Mouse (Mus musculus): Measurements from ENCODE around the gene Rsc1a1. TPM values are rescaled to one million over a fixed set of nuclear protein-coding genes. Genes with fewer than 3 reads are reported as not detected.

Gene Rsc1a1
- polyA plus RNA-seq, 1 experiment from 2014 or later: not detected

DNA sequence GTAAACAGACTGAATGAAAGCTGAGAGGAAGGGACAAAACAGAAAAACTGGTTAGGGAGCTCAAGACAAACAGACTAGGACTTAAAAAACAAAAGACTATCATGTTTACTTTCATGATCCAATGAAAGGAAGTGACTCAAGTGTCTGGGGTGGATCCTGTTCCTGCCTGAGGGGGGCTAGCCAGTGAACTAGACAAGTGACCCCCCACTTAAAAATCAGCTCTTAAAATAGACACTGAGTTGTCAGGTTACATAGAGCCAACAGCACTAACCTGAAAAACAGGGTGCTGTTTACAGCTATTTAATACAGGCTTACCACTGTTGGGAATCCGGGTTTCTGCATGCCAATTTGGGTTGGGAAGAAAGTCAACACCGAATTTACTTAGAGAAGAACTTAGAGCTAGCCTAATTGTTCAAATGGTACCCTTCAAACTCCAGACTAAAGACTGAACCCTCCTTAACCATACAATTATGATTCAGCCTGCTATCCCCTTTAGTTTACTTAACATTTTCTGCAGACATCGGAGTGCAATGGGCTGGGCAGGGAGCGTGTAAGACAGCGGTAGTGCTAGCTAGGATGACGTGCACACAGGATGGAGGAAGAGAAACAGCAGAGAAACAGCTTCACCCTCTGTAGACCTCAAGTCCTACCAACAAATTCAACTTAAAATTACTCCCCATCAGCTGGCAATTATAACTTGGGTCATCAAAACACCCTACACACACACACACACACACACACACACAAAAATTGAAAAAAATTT is 35.5 kb upstream of the Rsc1a1 start:
- Histone ChIP-seq H3K9ac (replicated peaks) (no peak overlapping the region), H3K36me3 (peaks cover 5% of the 10 kb centered on the region; the same call in 1 of the 2 replicates), H3K4me3 (no peak overlapping the region), H3K9me3 (no peaks in the 10 kb centered on the region), H3K27ac (replicated peaks) (no peak overlapping the region), H3K4me1 (peaks cover 21% of the 10 kb centered on the region), H3K27me3 (no peaks in the 10 kb centered on the region), H3K4me2 (replicated peaks) (no peak overlapping the region)
- 89% methylated on average over 6 of the region's 6 CpGs for WGBS
- ATAC-seq (replicated peaks): no peak

- 93% methylated on average over 1 of the region's 1 CpGs for WGBS
- no peak overlapping the region for H3K4me2 ChIP-seq (replicated peaks)
- H3K9me3 ChIP-seq: no peaks in the 10 kb centered on the region
- no peak for ATAC-seq (replicated peaks)
- no peak overlapping the region for H3K9ac ChIP-seq (replicated peaks)
- H3K36me3 ChIP-seq: peaks cover 5% of the 10 kb centered on the region; the same call in 1 of the 2 replicates
- H3K4me3 ChIP-seq: no peak overlapping the region
- H3K27me3 ChIP-seq: no peaks in the 10 kb centered on the region
- no peak overlapping the region for H3K27ac ChIP-seq (replicated peaks)
- H3K4me1 ChIP-seq: peaks cover 21% of the 10 kb centered on the region
Measured at GRCm38 (mm10) chr4:141719304-141719703, 33.9 kb upstream of the Rsc1a1 start.

DNA sequence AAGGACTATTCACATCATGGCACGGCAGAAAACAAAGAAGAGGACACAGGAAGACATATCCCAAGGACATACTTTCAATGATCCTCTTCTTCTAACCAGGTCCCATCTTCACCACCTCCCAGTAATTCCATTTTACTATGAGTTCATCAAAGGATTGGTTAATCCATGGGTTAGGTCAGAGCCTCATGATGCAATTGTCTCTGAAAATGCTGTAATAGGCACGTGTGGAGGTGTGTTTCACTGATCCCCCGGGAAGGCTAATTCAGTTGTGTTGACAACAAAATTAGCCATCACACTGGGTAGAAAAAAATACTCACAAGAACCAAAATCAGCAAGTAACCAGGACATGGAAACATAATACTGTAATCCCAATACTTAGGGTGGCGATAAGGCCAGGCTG is 32.2 kb upstream of the Rsc1a1 start:
- H3K27me3 ChIP-seq: no peaks in the 10 kb centered on the region
- 80% methylated on average over 4 of the region's 4 CpGs for WGBS
- no peaks in the 10 kb centered on the region for H3K9me3 ChIP-seq
- H3K9ac ChIP-seq (replicated peaks): no peak overlapping the region
- H3K4me3 ChIP-seq: no peak overlapping the region
- peaks cover 15% of the 10 kb centered on the region for H3K4me1 ChIP-seq
- ATAC-seq (replicated peaks): no peak
- H3K4me2 ChIP-seq (replicated peaks): no peak overlapping the region
- H3K27ac ChIP-seq (replicated peaks): no peak overlapping the region
- H3K36me3 ChIP-seq: peaks cover 11% of the 10 kb centered on the region; the same call in 1 of the 2 replicates

- no peak overlapping the region for H3K4me2 ChIP-seq (replicated peaks)
- H3K4me1 ChIP-seq: no peaks in the 10 kb centered on the region
- 73% methylated on average over 2 of the region's 2 CpGs for WGBS
- no peak for ATAC-seq (replicated peaks)
- no peaks in the 10 kb centered on the region for H3K27me3 ChIP-seq
- no peak overlapping the region for H3K9ac ChIP-seq (replicated peaks)
- no peaks in the 10 kb centered on the region for H3K9me3 ChIP-seq
- H3K27ac ChIP-seq (replicated peaks): no peak overlapping the region
- no peak overlapping the region for H3K4me3 ChIP-seq
- peaks cover 25% of the 10 kb centered on the region for H3K36me3 ChIP-seq
Measured at GRCm38 (mm10) chr4:141715027-141715426, 29.6 kb upstream of the Rsc1a1 start.

DNA sequence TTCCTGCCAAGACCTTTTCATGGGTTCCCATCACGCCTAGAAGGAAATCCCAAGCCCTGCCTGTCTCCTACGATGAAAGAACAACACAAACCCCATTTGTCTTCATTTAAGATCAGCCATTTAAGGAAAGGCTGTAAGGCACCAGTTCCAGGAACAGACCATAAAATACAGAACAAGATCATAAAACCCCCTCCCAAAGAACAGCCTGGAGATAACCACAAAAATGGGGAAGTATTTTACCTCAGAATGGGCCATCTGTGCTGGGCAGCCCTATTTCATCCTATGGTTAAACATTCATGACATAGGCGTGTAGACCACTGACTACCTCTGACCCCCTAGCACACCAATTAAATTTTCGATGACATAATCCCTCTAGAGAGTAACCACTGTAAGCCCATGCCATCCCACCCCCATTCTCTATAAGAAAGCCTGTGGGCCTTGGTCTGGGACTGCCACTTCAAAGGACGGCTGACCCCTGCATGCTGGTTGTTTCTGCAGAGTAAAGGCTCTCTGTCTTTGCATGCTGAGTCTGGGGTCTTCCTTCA is 28.3 kb upstream of the Rsc1a1 start:
- Histone ChIP-seq H3K27ac (replicated peaks) (no peak overlapping the region), H3K9ac (replicated peaks) (no peak overlapping the region), H3K36me3 (peaks cover 31% of the 10 kb centered on the region), H3K4me2 (replicated peaks) (no peak overlapping the region), H3K9me3 (no peaks in the 10 kb centered on the region), H3K27me3 (no peaks in the 10 kb centered on the region), H3K4me3 (no peak overlapping the region), H3K4me1 (no peaks in the 10 kb centered on the region)
- WGBS: 87% methylated on average over 5 of the region's 5 CpGs
- no peak for ATAC-seq (replicated peaks)

GRCm38 (mm10) chr4:141711250-141711649 is 25.9 kb upstream of the Rsc1a1 start:
- Histone ChIP-seq H3K4me3 (no peak overlapping the region), H3K4me2 (replicated peaks) (no peak overlapping the region), H3K9me3 (no peaks in the 10 kb centered on the region), H3K36me3 (peaks cover 56% of the 10 kb centered on the region), H3K4me1 (no peaks in the 10 kb centered on the region), H3K27ac (replicated peaks) (no peak overlapping the region), H3K9ac (replicated peaks) (no peak overlapping the region), H3K27me3 (no peaks in the 10 kb centered on the region)
- 96% methylated on average over 1 of the region's 1 CpGs for WGBS
- ATAC-seq (replicated peaks): no peak

GRCm38 (mm10) chr4:141708971-141709370 is 23.6 kb upstream of the Rsc1a1 start:
- Histone ChIP-seq H3K27ac (replicated peaks) (no peak overlapping the region), H3K9me3 (no peaks in the 10 kb centered on the region), H3K9ac (replicated peaks) (no peak overlapping the region), H3K4me1 (0 out of 2 replicates have a peak, but pooled peaks cover 3% of the 10 kb centered on the region), H3K4me2 (replicated peaks) (no peak overlapping the region), H3K27me3 (no peaks in the 10 kb centered on the region), H3K4me3 (no peak overlapping the region), H3K36me3 (peaks cover 65% of the 10 kb centered on the region)
- 99% methylated on average over 2 of the region's 2 CpGs for WGBS
- ATAC-seq (replicated peaks): no peak

DNA sequence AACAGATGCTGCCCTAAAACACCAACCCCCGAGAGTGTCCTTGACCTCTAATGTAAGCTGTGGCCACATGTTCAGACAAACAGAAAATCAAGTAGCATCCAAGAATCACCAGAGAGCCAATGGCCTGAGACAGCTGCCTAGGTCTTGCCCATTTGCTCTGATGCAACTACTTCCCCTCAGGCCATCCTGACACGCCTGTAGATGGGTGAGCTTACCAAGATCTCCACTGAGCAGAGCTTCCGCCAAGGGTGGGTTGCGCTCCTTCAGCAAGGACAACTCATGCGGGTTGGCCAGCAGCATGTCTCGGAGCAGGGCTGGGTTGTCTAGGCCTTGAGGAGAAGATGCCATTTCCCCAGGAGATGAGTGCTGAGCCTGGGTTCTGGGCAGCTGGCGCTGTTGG is 22.6 kb upstream of the Rsc1a1 start:
- Histone ChIP-seq H3K9me3 (no peaks in the 10 kb centered on the region), H3K27me3 (no peaks in the 10 kb centered on the region), H3K27ac (replicated peaks) (no peak overlapping the region), H3K4me2 (replicated peaks) (no peak overlapping the region), H3K9ac (replicated peaks) (no peak overlapping the region), H3K4me1 (0 out of 2 replicates have a peak, but pooled peaks cover 3% of the 10 kb centered on the region), H3K36me3 (peaks cover 71% of the 10 kb centered on the region), H3K4me3 (no peak overlapping the region)
- 93% methylated on average over 7 of the region's 7 CpGs for WGBS
- no peak for ATAC-seq (replicated peaks)

GRCm38 (mm10) chr4:141705331-141705730 is 19.9 kb upstream of the Rsc1a1 start:
- H3K36me3 ChIP-seq: peaks cover 69% of the 10 kb centered on the region
- ATAC-seq (replicated peaks): peak; percentile 85

DNA sequence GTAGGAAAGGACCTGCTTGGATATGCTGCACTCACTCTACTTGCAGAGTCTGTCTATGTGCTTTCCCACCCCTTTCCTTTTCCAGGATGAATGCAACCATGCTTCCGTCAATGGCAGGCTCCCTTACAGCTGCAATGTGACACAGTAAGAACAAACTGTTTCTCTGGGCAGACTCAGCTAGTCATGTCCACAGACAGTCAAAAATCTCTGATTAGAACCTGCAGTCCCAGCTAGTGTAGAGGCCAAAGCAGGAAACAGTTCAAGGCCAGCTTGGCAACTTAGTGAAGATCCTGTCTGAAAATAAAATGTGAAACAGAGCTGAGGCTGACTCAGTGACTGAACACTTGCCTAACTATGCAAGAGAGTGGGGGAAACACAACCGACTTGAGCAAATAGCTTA is 19.2 kb upstream of the Rsc1a1 start:
- Histone ChIP-seq H3K27me3 (no peaks in the 10 kb centered on the region), H3K36me3 (peaks cover 67% of the 10 kb centered on the region), H3K27ac (replicated peaks) (peak overlapping the region; percentile 61), H3K9ac (replicated peaks) (no peak overlapping the region), H3K9me3 (no peaks in the 10 kb centered on the region), H3K4me1 (0 out of 2 replicates have a peak, but pooled peaks cover 3% of the 10 kb centered on the region), H3K4me3 (no peak overlapping the region), H3K4me2 (replicated peaks) (no peak overlapping the region)
- no peak for ATAC-seq (replicated peaks)
- WGBS: 87% methylated on average over 2 of the region's 2 CpGs

More at GRCm38 (mm10) chr4:141705331-141705730, 19.9 kb upstream of the Rsc1a1 start:
- H3K9me3 ChIP-seq: no peaks in the 10 kb centered on the region
- no peak overlapping the region for H3K9ac ChIP-seq (replicated peaks)
- peak overlapping the region; percentile 61 for H3K27ac ChIP-seq (replicated peaks)
- no peak overlapping the region for H3K4me3 ChIP-seq
- no peak overlapping the region for H3K4me2 ChIP-seq (replicated peaks)
- H3K27me3 ChIP-seq: no peaks in the 10 kb centered on the region
- 0 out of 2 replicates have a peak, but pooled peaks cover 3% of the 10 kb centered on the region for H3K4me1 ChIP-seq
- WGBS: 65% methylated on average over 4 of the region's 4 CpGs

- H3K27me3 ChIP-seq: no peaks in the 10 kb centered on the region
- H3K9me3 ChIP-seq: no peaks in the 10 kb centered on the region
- H3K9ac ChIP-seq (replicated peaks): no peak overlapping the region
- H3K4me2 ChIP-seq (replicated peaks): no peak overlapping the region
- H3K4me3 ChIP-seq: no peak overlapping the region
- ATAC-seq (replicated peaks): no peak
- no peaks in the 10 kb centered on the region for H3K4me1 ChIP-seq
- no peak overlapping the region for H3K27ac ChIP-seq (replicated peaks)
- 86% methylated on average over 8 of the region's 8 CpGs for WGBS
- peaks cover 55% of the 10 kb centered on the region for H3K36me3 ChIP-seq
Measured at GRCm38 (mm10) chr4:141694719-141695118, 9.3 kb upstream of the Rsc1a1 start.

DNA sequence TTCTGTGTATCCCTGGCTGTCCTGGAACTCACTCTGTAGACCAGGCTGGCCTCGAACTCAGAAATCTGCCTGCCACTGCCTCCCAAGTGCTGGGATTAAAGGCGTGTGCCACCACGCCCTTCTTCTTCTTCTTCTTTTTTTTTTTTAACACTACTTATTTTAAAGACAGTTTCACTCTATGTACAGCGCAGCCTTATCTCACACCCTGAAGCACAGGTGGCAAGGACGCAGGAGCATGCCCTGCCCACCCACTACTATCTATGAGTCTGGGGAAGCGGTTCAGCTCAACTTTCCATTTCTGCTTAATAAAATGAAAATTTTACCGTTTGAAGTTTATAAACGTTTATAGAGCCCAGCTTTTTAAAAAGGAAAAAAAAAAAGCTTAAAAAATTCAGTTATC is 3.1 kb upstream of the Rsc1a1 start:
- Histone ChIP-seq H3K4me1 (no peaks in the 10 kb centered on the region), H3K9me3 (no peaks in the 10 kb centered on the region), H3K36me3 (peaks cover 58% of the 10 kb centered on the region), H3K27me3 (no peaks in the 10 kb centered on the region), H3K27ac (replicated peaks) (no peak overlapping the region), H3K9ac (replicated peaks) (no peak overlapping the region), H3K4me3 (no peak overlapping the region), H3K4me2 (replicated peaks) (no peak overlapping the region)
- no peak for ATAC-seq (replicated peaks)
- 94% methylated on average over 8 of the region's 8 CpGs for WGBS
